Mouse (Mus musculus) heart, embryonic 13.5 days (tissue): ENCODE data around the gene Ms4a4a. TPM values are rescaled to one million over a fixed set of nuclear protein-coding genes. Genes with fewer than 3 reads are reported as not detected.
"Not testable (repeated sequence)": the region's sequence is repeated elsewhere in the genome, so short reads cannot be mapped to it uniquely, and the experiment has no call there.

ENCODE experiments used
- ATAC-seq: fragments of 200-750 bp; cut with Nextera tagmentation; 2 replicates; pipeline ENCODE4 v1.8.0; 2017; ENCODE audit warnings: moderate TSS enrichment; ENCODE audit not compliant: insufficient number of reproducible peaks, low FRiP score, low TSS enrichment; ENCODE audit errors: extremely low read depth
- H3K27ac ChIP-seq: fragments of 300-500 bp; sonication (generic); replicated peaks from 2 replicates; pipeline ENCODE4 v1.5.1; 2015; ENCODE audit warnings: moderate library complexity, mild to moderate bottlenecking, inconsistent platforms
- H3K27me3 ChIP-seq: fragments of 300-500 bp; sonication (generic); replicated peaks from 2 replicates; pipeline ENCODE4 v1.6.1; 2015; ENCODE audit warnings: mild to moderate bottlenecking, inconsistent platforms
- H3K36me3 ChIP-seq: fragments of 300-500 bp; sonication (generic); 2 replicates; pipeline ENCODE4 v1.6.1; 2015; ENCODE audit warnings: mild to moderate bottlenecking, inconsistent platforms
- H3K4me1 ChIP-seq: fragments of 300-500 bp; sonication (generic); 2 replicates; pipeline ENCODE4 v1.6.1; 2015; ENCODE audit warnings: inconsistent platforms
- H3K4me2 ChIP-seq: fragments of 300-500 bp; sonication (generic); 2 replicates; pipeline ENCODE4 v1.6.1; 2015; ENCODE audit warnings: inconsistent platforms, mild to moderate bottlenecking, moderate library complexity
- H3K4me3 ChIP-seq: fragments of 300-500 bp; sonication (generic); 2 replicates; pipeline ENCODE4 v1.5.1; 2015; ENCODE audit warnings: moderate library complexity, mild to moderate bottlenecking, inconsistent platforms
- H3K9ac ChIP-seq: fragments of 300-500 bp; sonication (generic); 2 replicates; pipeline ENCODE4 v1.6.1; 2015; ENCODE audit warnings: inconsistent platforms, mild to moderate bottlenecking, moderate library complexity
- H3K9me3 ChIP-seq: fragments of 300-500 bp; sonication (generic); 2 replicates; pipeline ENCODE4 v1.6.1; 2016; ENCODE audit warnings: inconsistent platforms
- WGBS: fragments of 180-500 bp; shearing (Covaris S2); methylation state at CpG from one replicate; pipeline ENCODE4 v1.1.7; 2015; ENCODE audit warnings: mixed read lengths; 5-methylcytosine and 5-hydroxymethylcytosine counted together
- polyA plus RNA-seq: library from polyadenylated mRNA; unstranded; fragments of >200 nt; fragmentation: Nextera tagmentation; extraction: Ambion mirVana; gene quantifications from 2 replicates; pipeline ENCODE4 v1.2.1, GENCODE M21; 2015

Gene Ms4a4a
- polyA plus RNA-seq, 1 experiment from 2014 or later, result 4.2 TPM

DNA sequence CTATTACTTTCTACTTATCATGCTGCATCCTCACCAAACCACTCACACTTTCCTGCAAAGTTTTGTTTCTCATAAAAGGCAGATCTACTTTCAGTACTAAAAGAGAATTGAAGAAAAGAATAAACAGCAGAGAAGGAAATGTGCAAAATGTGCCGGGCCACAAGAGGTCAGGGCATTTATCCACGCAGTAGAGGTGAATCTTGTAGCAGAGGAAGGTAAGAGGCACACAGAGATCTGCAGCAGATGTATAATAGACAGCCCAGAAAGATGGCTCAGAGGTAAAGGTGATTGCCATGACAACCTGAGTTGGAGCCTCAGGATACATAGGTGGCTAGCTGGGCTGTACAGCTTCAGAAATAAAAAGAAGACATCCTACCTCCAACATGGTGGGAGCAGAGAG is 11.8 kb downstream of the Ms4a4a start:
- no peaks in the 10 kb centered on the region for H3K4me1 ChIP-seq
- H3K4me3 ChIP-seq, result no peak overlapping the region
- no peaks in the 10 kb centered on the region for H3K27me3 ChIP-seq
- no peaks in the 10 kb centered on the region for H3K9me3 ChIP-seq
- no peak overlapping the region for H3K27ac ChIP-seq
- H3K36me3 ChIP-seq, result no peaks in the 10 kb centered on the region
- 73% methylated on average over 2 of the region's 2 CpGs for WGBS
- H3K4me2 ChIP-seq, result no peak overlapping the region
- ATAC-seq, result no peak
- no peak overlapping the region for H3K9ac ChIP-seq

DNA sequence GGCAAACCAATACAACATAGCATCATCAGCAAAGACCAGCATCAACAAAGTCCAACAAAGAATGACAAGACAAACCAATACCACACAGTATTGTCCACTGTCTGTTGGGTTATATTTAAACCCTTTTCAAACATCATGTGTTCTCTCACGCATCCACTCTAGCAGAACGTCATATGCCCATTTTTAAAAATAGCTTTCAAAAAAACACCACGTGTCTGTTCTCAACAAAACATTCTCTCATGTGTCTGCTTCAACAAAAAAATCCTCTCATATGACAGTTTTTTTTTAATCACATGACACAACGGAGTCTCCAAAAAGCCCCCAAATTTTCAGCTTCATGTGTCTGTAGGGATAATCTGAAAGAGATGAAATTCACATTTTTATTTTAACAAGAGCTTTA is 12.4 kb downstream of the Ms4a4a start:
- no peak for ATAC-seq
- no peak overlapping the region for H3K27ac ChIP-seq
- H3K4me1 ChIP-seq, result no peaks in the 10 kb centered on the region
- no peaks in the 10 kb centered on the region for H3K36me3 ChIP-seq
- H3K4me3 ChIP-seq, result no peak overlapping the region
- no peak overlapping the region for H3K9ac ChIP-seq
- H3K9me3 ChIP-seq, result no peaks in the 10 kb centered on the region
- H3K27me3 ChIP-seq, result no peaks in the 10 kb centered on the region
- 60% methylated on average over 4 of the region's 4 CpGs for WGBS
- H3K4me2 ChIP-seq, result no peak overlapping the region

GRCm38 (mm10) chr19:11388949-11389348 is 13.6 kb downstream of the Ms4a4a start:
- no peaks in the 10 kb centered on the region for H3K27me3 ChIP-seq
- WGBS, result 62% methylated on average over 2 of the region's 2 CpGs
- H3K4me3 ChIP-seq, result no peak overlapping the region
- no peaks in the 10 kb centered on the region for H3K36me3 ChIP-seq
- no peak for ATAC-seq
- H3K4me2 ChIP-seq, result no peak overlapping the region
- no peaks in the 10 kb centered on the region for H3K9me3 ChIP-seq
- H3K4me1 ChIP-seq, result no peaks in the 10 kb centered on the region
- H3K27ac ChIP-seq, result no peak overlapping the region
- no peak overlapping the region for H3K9ac ChIP-seq

GRCm38 (mm10) chr19:11395769-11396168 is 20.4 kb downstream of the Ms4a4a start:
- Histone ChIP-seq H3K36me3 (no peaks in the 10 kb centered on the region), H3K4me3 (no peak overlapping the region), H3K27ac (no peak overlapping the region), H3K4me1 (no peaks in the 10 kb centered on the region), H3K27me3 (no peaks in the 10 kb centered on the region), H3K9ac (no peak overlapping the region), H3K4me2 (no peak overlapping the region), H3K9me3 (no peaks in the 10 kb centered on the region)
- ATAC-seq, result no peak

DNA sequence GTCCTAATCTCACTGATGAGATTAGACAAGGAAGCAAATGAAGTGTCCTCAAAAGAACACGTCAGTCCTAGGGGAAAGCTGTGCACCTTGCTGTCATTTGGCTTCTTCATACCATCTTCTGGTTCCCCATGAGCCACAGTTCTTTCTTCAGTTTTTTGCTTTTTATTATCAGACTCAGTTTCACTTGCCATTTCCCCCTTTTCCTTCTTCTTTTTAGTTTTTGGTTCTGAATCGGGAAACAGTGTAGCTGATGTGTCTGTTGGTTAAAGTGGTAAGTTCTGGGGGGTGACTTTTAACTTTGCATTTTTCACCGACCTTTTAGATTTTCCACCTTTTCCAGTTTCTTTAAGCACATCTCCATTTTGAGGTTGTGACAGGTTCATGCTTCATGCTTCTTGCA is 29.2 kb downstream of the Ms4a4a start, which contains the start of gene Ms4a4c:
TSS of gene Ms4a4c (plus strand) at position 244 of the 400 bp plus-strand sequence.
- Histone ChIP-seq H3K4me3 (no peak within 1 kb of the TSS), H3K4me1 (no peaks in the 10 kb centered on the region), H3K9ac (no peak within 1 kb of the TSS), H3K36me3 (no peaks in the 10 kb centered on the region), H3K27me3 (no peaks in the 10 kb centered on the region), H3K9me3 (no peaks in the 10 kb centered on the region), H3K27ac (no peak within 1 kb of the TSS), H3K4me2 (no peak within 1 kb of the TSS)
- WGBS, result 77% methylated on average over 3 of the region's 3 CpGs
- no peak for ATAC-seq

DNA sequence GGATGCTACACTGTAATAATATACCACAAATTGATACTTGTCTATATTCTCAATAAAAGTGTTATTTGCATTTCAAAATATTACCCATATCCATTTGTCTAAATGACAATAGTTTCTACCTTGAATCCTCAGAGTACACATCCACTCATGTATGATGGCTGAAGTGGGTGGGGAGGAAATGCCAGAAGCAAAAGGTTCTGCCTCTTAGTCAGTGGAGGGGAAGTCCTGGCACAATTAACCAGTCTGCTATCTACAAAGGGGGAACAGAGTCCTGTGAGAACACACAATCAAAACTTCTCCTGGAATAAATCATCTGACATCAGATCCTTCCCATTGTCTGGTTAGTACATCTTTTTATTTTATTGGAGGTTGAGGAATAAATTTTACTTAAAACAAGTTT is 32.1 kb downstream of the Ms4a4a start:
- no peak overlapping the region for H3K27ac ChIP-seq
- no peaks in the 10 kb centered on the region for H3K9me3 ChIP-seq
- no peaks in the 10 kb centered on the region for H3K4me1 ChIP-seq
- H3K27me3 ChIP-seq, result no peaks in the 10 kb centered on the region
- H3K9ac ChIP-seq, result no peak overlapping the region
- H3K4me3 ChIP-seq, result no peak overlapping the region
- no peaks in the 10 kb centered on the region for H3K36me3 ChIP-seq
- no peak overlapping the region for H3K4me2 ChIP-seq
- ATAC-seq, result no peak

- WGBS, result 69% methylated on average over 1 of the region's 1 CpGs
- no peak overlapping the region for H3K4me2 ChIP-seq
- H3K27ac ChIP-seq, result no peak overlapping the region
- H3K36me3 ChIP-seq, result no peaks in the 10 kb centered on the region
- H3K9ac ChIP-seq, result no peak overlapping the region
- no peaks in the 10 kb centered on the region for H3K4me1 ChIP-seq
- H3K27me3 ChIP-seq, result no peaks in the 10 kb centered on the region
- no peaks in the 10 kb centered on the region for H3K9me3 ChIP-seq
- no peak overlapping the region for H3K4me3 ChIP-seq
- ATAC-seq, result no peak
Observed at GRCm38 (mm10) chr19:11408591-11408990, 33.3 kb downstream of the Ms4a4a start.

GRCm38 (mm10) chr19:11411640-11412039 is 36.3 kb downstream of the Ms4a4a start:
- ATAC-seq, result no peak
- Histone ChIP-seq H3K36me3 (no peaks in the 10 kb centered on the region), H3K27me3 (no peaks in the 10 kb centered on the region), H3K27ac (no peak overlapping the region), H3K4me2 (no peak overlapping the region), H3K9ac (no peak overlapping the region), H3K4me3 (no peak overlapping the region), H3K9me3 (no peaks in the 10 kb centered on the region), H3K4me1 (no peaks in the 10 kb centered on the region)
- WGBS, result 67% methylated on average over 1 of the region's 1 CpGs

DNA sequence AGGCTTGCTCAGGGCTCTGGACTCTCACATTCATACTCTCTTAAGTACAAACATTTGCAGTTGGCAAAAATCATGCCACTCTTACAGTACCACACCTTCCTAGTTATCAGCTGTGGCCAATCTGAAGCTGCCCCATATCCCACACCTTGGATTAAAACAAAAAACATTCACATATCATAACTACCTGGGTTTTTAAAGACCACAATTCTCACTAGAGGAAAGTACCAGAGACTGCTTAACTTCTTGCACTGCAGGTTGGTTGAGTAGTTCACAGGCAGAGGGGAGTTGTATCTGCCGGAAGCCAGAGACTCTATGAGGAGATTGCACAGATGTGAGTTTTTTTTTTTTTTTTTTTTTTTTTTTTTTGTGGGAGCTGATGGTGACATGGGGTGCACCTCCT is 38.8 kb downstream of the Ms4a4a start:
- no peak overlapping the region for H3K4me3 ChIP-seq
- H3K27me3 ChIP-seq, result no peaks in the 10 kb centered on the region
- WGBS, result 79% methylated on average over 1 of the region's 1 CpGs
- no peaks in the 10 kb centered on the region for H3K9me3 ChIP-seq
- H3K4me2 ChIP-seq, result no peak overlapping the region
- no peak overlapping the region for H3K27ac ChIP-seq
- H3K36me3 ChIP-seq, result no peaks in the 10 kb centered on the region
- H3K9ac ChIP-seq, result no peak overlapping the region
- no peak for ATAC-seq
- H3K4me1 ChIP-seq, result no peaks in the 10 kb centered on the region

- no peak overlapping the region for H3K4me2 ChIP-seq
- H3K4me3 ChIP-seq, result no peak overlapping the region
- no peaks in the 10 kb centered on the region for H3K4me1 ChIP-seq
- no peak overlapping the region for H3K9ac ChIP-seq
- H3K9me3 ChIP-seq, result no peaks in the 10 kb centered on the region
- no peaks in the 10 kb centered on the region for H3K27me3 ChIP-seq
- WGBS, result 57% methylated on average over 3 of the region's 3 CpGs
- no peak for ATAC-seq
- H3K27ac ChIP-seq, result no peak overlapping the region
- no peaks in the 10 kb centered on the region for H3K36me3 ChIP-seq
Observed at GRCm38 (mm10) chr19:11415581-11415980, 40.3 kb downstream of the Ms4a4a start.

GRCm38 (mm10) chr19:11418865-11419264 is 43.5 kb downstream of the Ms4a4a start:
- not testable (repeated sequence) for H3K9ac ChIP-seq, H3K27ac ChIP-seq, H3K4me2 ChIP-seq, H3K9me3 ChIP-seq, ATAC-seq, H3K36me3 ChIP-seq, H3K4me1 ChIP-seq, H3K4me3 ChIP-seq, H3K27me3 ChIP-seq
- 73% methylated on average over 3 of the region's 3 CpGs for WGBS

GRCm38 (mm10) chr19:11431209-11431608 is 55.9 kb downstream of the Ms4a4a start:
- ATAC-seq, H3K9ac ChIP-seq, H3K9me3 ChIP-seq, H3K27ac ChIP-seq, H3K4me3 ChIP-seq, H3K36me3 ChIP-seq, H3K27me3 ChIP-seq, H3K4me2 ChIP-seq, H3K4me1 ChIP-seq: not testable (repeated sequence)
- 73% methylated on average over 1 of the region's 1 CpGs for WGBS
